Mouse (Mus musculus) adrenal gland, postnatal 25 days (tissue): ENCODE measurements at regions not wholly inside any gene's neighbourhood (a gene's known extent, or its start where the extent isn't known, plus 50 kb on each side); places are given as distances from the start of the nearest gene placed in this dataset.

Experiments
- DNase-seq: peaks from one replicate; pipeline ENCODE4 v3.0.0; 2021; ENCODE audit warnings: mixed read lengths

- DNase-seq = no peak
Observed at GRCm38 (mm10) chr12:109952933-109953332, 325.9 kb upstream of the Dio3 start.

GRCm38 (mm10) chr12:109957305-109957704 lies 321.6 kb upstream of the Dio3 start:
- no peak for DNase-seq

DNA sequence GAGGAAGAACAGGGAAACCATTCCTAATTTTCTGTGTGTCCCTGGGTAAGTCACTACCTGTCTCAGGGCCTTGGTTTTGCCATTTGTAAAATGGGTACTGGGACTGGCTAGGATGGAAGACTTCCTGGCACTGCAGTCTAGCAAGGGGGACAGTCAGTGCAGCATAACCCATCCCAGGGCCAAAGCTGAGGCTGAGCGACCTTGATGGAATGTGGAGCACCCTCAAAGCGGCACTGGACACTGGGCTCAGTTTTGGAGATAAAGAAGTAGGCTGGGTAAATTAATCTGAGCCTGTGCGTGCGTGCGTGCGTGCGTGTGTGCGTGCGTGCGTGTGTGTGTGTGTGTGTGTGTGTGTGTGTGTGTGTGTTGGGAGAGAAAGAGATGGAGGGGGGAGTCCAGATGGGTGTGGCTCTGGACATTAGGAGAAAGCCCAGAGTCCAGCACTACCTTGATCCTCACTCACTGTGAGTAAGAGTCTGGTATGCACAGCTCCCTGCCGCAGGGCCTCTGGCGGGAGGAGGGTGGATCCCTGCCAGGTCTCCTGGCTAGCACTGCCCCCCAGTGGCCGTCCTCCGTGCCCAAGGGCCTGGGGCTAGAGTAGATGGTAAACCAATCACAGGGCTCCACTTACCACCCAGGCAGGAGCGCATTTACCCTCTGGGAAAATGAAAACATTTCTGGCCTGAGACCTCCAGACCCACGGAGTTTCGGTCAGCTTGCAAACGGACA lies 320.3 kb upstream of the Dio3 start:
- DNase-seq = peak; percentile 92

DNA sequence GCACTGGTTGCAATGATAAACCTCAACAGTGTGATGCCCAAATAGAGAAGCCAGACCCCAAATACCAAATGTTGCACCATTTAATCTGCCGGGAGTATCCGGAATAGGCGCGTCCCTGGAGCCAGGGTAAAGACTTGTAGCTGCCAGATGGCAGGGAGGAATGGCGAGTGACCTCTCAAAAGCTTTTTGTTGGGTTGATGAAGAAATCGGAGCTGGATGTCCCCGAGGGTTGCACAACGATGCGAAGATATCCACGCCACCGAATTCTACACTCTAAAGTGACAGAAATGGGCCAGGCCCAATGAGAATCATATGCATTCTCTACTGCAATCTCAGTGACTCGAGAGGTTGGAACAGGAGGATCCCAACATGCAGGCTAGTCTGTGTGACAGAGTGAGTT lies 312.1 kb upstream of the Dio3 start:
- DNase-seq = no peak

- DNase-seq = no peak
Observed at GRCm38 (mm10) chr12:109968303-109968702, 310.6 kb upstream of the Dio3 start.

GRCm38 (mm10) chr12:109971508-109971907 lies 307.4 kb upstream of the Dio3 start:
- DNase-seq = no peak

GRCm38 (mm10) chr12:109972366-109973015 lies 306.4 kb upstream of the Dio3 start:
- no peak for DNase-seq

- DNase-seq = no peak
Observed at GRCm38 (mm10) chr12:109973598-109973997, 305.3 kb upstream of the Dio3 start.

- no peak for DNase-seq
Observed at GRCm38 (mm10) chr12:109975176-109975972, 303.5 kb upstream of the Dio3 start.

- no peak for DNase-seq
Observed at GRCm38 (mm10) chr12:109984651-109985050, 294.2 kb upstream of the Dio3 start.

GRCm38 (mm10) chr12:109993410-109993809 lies 285.5 kb upstream of the Dio3 start:
- DNase-seq = no peak

DNA sequence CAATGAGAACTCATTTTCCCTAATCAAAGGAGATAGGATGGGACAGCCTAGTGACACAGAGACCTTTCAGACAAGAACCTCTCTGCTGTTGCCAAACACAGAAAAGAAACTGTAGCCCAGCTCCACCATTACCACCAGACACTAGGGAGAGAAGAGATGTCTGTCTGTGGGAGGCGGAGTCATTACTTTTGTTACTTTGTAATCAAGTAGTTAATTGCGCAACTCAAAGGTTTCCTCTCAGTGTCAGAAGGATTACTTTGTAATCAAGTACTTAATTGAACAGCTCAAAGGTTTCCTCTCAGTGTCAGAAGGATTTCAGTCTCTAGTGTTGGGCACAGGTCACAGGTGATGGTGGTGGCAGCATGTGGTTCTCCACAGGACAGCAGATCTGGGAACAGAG lies 276.2 kb upstream of the Dio3 start:
- DNase-seq = no peak

DNA sequence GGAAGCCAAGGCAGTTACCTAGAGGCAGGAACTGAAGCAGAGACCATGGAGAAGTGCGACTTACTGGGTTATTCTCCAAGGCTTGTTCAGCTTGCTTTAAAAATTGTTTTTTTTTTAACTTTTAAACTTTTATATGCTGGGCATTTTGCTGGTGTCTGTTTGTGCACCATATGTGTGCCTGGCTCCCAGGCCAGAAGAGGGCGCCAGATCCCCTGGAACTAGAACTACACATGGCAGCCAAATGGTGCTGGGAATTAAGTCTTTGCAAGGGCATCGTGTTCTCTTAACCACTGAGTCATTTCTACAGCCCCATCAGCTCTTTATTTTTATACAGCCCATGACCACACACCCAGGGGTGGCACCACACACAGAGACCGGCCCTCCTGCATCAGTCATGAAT lies 269.7 kb upstream of the Dio3 start:
- no peak for DNase-seq

- DNase-seq = no peak
Observed at GRCm38 (mm10) chr12:110020541-110021470, 258.1 kb upstream of the Dio3 start.

DNA sequence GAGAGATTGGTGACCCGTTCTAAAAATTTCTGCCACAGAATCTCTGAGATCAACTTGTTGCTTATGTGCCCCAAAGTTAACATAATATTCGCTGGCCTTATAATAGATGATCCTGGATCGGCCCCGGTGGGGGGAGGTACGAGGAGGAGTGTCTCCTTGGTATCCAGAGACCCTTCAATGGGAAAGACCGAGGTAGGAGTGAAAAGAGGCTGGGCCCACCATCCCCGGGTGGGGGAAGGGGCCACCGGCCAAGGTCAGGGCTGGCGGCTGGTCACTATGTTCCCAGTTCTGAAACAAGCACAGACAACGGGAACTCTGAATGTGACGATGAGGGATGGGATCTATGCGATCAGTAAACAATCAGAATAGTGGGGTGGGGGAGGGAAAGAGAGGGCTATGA lies 257.2 kb upstream of the Dio3 start:
- no peak for DNase-seq

- no peak for DNase-seq
Observed at GRCm38 (mm10) chr12:110022631-110023030, 256.2 kb upstream of the Dio3 start.

DNA sequence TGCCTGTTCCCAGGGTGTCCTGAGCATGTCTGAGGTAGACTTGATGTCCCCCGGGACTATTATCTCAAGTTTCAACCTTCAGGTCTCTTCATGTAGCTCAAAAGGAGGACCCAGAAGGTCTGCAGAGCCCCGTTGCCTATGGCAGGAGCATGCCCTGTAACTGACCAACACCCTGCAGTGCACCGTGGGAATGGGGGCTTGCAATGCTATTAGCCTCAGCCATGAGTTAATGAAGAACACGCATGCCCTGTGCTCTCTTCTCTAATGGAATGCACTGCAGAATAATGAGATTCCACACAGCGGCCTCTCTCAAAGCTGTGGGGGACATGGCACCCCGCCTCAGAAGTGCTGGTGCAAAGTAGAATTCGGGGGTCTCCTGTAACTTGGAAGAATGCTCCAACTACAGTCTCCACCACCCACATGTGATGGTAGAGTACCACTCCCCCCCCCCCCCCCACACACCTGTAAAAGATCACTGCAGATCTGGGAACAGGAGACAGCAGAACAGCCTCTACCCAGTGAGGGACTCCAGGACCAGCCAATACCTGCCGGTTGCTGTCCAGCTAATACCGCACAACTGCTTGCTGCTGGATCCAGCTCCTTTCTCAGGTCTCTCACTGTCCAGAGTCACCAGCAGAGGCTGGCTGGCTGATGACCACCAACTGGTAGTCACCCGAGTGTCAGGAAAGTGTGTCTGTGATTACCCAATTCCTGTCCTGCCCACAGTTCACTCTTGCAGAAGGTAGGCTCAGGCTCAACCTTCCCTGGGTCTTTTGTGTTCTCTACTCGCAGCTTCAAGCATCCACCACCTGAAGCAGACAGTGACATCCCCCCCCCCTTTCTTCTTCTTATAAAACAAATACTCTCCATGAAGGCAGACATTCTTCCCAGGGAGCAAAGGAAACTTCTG lies 255.4 kb upstream of the Dio3 start:
- no peak for DNase-seq

GRCm38 (mm10) chr12:110024295-110024694 lies 254.6 kb upstream of the Dio3 start:
- DNase-seq = no peak

DNA sequence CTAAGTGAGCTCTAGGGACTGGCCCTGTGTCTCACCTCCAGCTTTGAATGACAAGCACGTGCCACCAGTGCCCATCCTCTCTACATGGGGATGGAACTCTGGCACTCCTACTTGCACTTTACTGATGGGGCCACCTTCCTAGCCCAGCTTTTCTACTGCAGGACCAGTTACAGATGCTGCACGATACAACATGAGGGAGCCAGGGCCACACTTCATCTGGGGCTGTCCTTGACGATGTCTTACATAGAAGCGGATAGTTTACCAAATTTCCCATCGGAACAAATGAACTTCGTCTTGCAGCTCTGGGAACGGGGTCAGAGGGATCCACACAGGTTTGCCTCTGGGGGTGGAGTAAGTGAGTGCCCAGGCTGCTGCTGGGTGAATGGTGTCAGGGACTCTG lies 253.7 kb upstream of the Dio3 start:
- DNase-seq = no peak

- DNase-seq = no peak
Observed at GRCm38 (mm10) chr12:110026033-110026750, 252.7 kb upstream of the Dio3 start.
